Mouse (Mus musculus) ES-E14 (cell line): ENCODE data around the gene Gramd1b.

ENCODE experiments used
- CHD2 ChIP-seq: IDR thresholded peaks from 2 replicates; pipeline ENCODE4 v1.6.1; 2014; ENCODE audit warnings: mild to moderate bottlenecking, low read depth, low read length, inconsistent platforms
- HCFC1 ChIP-seq: IDR thresholded peaks from 2 replicates; pipeline ENCODE4 v1.6.1; 2012; ENCODE audit warnings: low read length, inconsistent platforms, borderline replicate concordance; ENCODE audit not compliant: insufficient read depth
- MAFK ChIP-seq: IDR thresholded peaks from 2 replicates; pipeline ENCODE4 v1.6.1; 2014; ENCODE audit warnings: mild to moderate bottlenecking, low read depth, low read length, inconsistent platforms; ENCODE audit not compliant: insufficient read depth
- ZNF384 ChIP-seq: IDR thresholded peaks from 2 replicates; pipeline ENCODE4 v1.6.1; 2012; ENCODE audit warnings: low read depth, low read length, inconsistent platforms

DNA sequence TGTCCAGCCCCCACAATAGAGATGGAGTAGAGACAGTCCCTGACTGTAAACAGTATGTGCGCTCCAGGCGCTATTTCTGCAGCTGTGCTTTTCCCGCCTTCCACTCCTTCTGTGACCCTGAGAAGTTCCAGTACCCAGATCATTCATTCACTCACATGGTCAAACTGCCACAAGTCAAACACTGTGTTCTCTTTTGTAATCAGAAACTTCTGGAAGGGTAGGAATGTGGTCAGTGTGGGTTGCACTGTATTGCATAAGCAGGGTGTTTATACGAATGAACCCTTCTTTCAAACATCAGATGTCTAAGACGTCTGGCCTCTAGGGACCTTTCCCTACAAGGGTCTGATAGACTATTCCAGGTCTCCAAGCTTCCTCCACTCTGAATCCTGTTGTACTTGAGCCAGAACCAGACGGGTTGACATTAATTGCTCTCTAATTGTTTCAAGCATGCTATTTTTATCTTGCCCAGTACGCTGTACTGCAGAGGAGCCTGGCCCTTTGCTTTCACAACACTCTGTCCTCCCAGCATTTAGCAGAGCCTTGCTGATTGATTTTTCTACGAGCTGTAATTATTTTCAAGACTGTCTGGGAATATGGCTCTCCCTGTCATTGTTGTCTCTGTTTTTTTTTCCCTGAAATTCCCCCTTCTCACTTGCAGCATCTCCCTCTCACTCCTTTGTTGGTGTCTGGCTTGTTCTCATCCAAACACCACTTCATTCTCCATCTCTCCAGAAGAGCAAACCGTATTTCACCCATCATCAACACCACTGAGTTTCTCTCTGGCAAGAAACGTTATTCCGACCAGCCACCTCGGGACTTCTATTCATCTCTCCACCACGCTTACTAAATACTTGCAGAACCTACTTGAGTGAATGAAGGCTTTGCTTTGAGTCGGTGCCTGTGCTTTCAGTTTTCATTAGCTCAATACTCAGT is 44.1 kb upstream of the Gramd1b start:
- no peak for TF ChIP-seq MAFK
- no peak for TF ChIP-seq HCFC1
- no peak for TF ChIP-seq CHD2
- TF ChIP-seq ZNF384: no peak
